Mouse (Mus musculus): ENCODE data around the gene Glis2.
"Not testable (repeated sequence)": the region's sequence is repeated elsewhere in the genome, so short reads cannot be mapped to it uniquely, and the experiment has no call there.

The Glis2 gene

GRCm38 (mm10) chr16:4581179-4581578 is 13.3 kb upstream of the Glis2 start:
- DNase-seq (ENCODE audit: low read depth in 2 of 2, low spot score in 2 of 2) = not testable (repeated sequence)

DNA sequence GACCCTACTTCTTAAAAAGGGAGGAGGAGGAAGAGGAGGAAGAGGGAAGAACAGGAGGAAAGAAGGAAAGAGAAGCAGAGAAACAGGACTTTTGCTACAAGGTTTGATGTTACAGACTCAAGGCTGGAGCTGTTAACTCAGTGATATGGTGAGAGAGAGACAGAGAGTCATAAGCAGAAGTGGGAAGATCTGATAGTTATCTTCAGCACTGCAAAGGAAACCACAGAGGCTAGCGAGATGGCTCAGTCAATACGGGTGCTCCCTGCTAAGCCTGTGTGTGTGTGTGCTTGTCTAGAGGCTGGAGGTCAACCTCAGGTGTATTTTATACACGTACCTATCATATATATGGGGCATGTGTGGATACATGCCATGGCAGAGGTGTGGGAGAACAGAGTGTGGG is 10.7 kb upstream of the Glis2 start:
- DNase-seq (ENCODE audit: low read depth in 2 of 2, low spot score in 2 of 2) = no peak

DNA sequence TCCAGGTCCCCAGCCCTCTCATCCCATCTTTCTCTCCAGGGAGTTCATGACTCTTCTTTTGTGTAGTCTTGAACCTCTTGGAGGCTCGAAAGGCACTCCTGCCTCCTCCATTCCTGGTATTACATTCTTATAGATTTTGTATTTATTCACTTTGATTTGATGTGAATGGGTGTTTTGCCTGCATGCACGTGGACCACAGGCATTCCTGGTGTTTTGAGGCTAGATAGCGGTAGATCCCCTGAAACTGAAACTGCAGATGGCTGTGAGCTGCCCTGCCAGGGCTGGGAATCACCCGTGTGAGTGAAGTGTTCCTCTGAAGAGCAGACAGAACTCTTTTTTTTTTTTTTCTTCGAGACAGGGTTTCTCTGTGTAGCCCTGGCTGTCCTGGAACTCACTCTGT is 10.1 kb upstream of the Glis2 start:
- no peak for DNase-seq (ENCODE audit: low read depth in 2 of 2, low spot score in 2 of 2)

DNA sequence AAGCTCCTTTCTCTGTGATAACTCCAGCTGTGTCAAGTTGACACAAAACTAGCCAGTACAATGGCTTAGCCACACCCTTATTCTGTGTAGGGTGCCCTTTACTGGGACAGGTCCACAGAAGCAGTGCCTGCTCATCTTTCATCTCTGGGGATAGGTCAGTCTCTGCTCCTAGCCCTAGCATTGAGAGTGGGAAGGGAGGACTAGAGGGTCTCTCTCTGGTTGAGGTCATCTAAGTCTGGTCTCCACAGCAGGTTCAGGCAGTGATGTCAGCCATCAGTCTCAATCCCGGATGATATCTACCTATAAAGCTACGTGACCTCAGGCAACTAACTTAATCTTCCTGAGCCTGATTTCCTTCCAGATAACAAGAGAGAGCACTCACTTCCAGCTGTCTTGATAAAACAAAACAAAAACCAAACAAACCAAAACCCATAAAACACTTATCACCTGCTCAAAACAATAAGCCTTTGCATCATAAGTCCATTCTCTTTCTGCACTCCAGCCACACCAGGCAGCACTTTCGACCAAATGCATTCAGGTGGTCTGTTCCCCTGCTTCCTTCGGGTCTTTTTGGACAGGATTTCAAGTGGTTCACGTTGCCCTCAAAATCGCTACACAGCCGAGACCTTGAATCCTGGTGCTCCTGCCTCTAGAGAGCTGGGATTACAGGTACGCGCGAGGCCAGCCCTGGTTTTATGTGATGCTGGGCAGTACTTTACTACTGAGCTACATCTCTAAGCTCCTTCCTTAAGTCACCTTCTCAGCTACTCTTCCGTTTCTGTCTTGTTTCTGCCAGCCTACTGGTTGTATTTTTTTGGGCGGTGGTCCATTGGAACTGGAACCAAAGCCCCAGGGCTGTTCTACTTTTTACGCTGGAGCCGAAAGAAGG is 8.6 kb upstream of the Glis2 start:
- no peak for DNase-seq (ENCODE audit: low read depth in 2 of 2, low spot score in 2 of 2)

GRCm38 (mm10) chr16:4586531-4587123 is 7.9 kb upstream of the Glis2 start:
- DNase-seq (ENCODE audit: low read depth in 2 of 2, low spot score in 2 of 2) = peak; percentile 80 to 86

DNA sequence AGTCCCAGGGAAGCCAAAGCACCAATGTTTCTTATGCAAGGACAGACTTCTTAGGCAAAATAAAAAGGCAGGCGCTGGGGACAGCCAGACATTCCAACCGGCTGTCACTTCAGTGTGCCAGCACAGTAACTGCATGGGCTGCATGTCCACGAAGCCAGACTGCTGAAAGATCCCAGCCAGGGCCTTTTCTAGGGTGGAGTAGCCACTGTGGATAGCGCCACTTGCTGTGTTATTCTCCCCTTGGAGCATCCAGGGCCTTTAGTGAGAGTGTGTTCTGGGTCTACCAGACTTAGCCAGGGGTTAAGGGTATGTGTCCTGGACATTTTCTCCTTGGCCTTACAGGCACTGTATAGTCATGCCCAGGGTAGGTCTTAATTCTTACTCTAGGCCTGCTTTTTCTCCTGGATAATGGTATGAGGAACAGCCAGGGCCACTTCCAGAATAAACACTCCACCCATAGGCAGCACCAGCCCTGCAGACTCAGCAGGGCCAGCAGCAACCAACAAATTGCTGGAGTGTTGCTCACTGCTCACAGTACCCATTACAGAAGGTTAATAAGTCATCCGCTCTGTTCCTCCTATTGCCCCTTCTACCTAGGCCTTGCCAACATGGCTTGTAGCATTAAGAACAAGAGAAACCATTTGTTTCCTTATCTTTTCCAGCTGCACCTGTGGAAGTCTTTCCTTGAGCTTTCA is 6.8 kb upstream of the Glis2 start:
- DNase-seq (ENCODE audit: low read depth in 2 of 2, low spot score in 2 of 2) = no peak

DNA sequence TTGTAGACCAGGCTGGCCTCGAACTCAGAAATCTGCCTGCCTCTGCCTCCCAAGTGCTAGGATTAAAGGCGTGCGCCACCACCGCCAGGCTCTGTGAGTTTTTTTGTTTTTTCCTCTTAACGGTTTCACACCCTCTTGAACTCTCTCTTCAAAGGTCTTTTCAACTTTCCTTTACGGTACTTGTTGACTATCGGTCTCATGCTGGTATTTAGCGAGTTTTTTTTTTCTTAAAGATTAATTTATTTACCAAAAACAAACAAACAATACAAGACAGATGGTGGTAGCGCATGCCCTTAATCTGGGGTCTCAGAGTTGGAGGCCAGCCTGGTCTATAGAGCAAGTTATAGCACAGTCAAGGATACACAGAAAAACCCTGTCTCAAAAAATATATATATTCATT is 4.3 kb upstream of the Glis2 start:
- DNase-seq (ENCODE audit: low read depth in 2 of 2, low spot score in 2 of 2) = no peak

- DNase-seq (ENCODE audit: low read depth in 2 of 2, low spot score in 2 of 2) = peak in 1 of 2 experiments; percentile 40
These were observed 1.3 kb upstream of the Glis2 start for GRCm38 (mm10) chr16:4592909-4593875.

DNA sequence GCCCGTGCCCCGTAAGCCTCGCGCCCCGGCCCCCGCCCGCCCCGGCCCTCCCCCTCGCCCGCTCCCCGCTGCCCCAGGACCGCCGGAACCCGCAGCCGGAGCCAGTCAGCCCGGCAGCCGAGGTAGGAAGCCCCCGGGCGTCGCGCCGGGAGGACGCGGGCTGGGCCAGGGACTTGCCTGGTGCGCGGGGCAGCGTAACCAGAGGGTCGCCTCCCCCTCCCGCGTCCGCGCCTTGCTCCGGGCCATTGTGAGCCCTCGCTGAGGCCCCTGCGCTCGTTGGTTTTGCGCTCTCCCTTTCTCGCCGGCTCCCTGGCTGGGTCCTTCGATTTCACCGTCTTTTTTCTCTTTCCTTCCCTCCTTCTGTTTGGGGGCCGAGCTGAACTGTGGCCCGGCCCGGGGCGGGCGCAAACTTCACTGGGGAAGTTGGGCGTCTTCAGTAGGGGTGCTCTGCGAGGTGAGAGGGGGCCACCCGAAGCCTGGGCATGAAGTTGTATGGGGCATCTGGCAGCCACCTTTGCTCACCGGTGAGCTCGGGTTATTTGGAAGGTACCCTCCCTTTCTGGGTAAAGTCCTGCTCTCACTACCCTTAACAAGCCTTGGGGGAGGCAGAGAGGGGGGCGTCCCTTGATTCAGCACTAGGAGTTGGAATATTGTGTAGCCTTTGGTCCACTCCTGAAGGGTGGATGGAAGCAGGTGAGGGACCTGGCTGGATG is 457 bp downstream of the Glis2 start:
- no peak for DNase-seq (ENCODE audit: low read depth in 2 of 2, low spot score in 2 of 2)

DNA sequence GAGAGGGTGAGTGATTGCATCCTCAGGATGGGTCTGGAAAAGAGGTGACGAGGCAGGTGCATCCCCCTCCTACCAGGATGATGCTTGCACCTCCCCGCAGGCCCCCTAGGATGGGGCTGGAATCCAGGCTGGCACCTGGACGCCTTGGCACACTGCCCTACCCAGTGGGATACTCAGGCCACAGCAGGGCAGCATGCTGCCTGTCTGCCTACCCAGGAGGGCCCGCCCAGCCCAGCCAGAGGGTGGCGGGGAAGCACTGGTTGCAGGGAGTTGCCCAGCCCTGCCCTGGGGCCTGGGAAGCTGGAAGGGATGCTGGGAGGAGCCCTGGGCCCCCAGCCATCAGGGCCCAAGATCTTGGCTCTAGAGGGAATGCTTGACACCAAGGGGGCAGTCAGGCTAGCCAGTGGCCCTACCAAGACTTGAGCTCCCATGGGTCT is 1.0 kb downstream of the Glis2 start:
- no peak for DNase-seq (ENCODE audit: low read depth in 2 of 2, low spot score in 2 of 2)

- no peak for DNase-seq (ENCODE audit: low read depth in 2 of 2, low spot score in 2 of 2)
These were observed 1.7 kb downstream of the Glis2 start for GRCm38 (mm10) chr16:4596141-4596728.

GRCm38 (mm10) chr16:4596836-4597235 is 2.3 kb downstream of the Glis2 start:
- DNase-seq (ENCODE audit: low read depth in 2 of 2, low spot score in 2 of 2) = no peak

DNA sequence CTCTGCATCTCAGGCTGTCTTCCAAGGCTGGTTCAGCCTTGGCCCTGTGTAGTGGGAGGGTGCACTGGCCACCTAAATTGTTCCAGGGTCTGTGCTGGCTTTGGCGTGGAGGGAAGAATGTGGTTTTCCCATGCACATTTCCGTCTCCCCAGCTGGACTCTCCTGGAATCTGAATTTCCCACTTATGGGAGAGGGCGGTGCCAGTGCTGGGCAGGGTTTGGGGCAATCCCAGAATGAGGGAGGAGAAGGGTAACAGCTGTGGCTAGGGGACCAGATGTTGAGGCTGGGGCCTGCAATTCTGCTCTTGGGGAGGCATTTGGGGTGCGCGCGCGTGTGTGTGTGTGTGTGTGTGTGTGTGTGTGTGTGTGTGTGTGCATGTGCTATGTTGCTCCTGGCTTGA is 2.8 kb downstream of the Glis2 start:
- DNase-seq (ENCODE audit: low read depth in 2 of 2, low spot score in 2 of 2) = no peak

GRCm38 (mm10) chr16:4598041-4598440 is 3.5 kb downstream of the Glis2 start:
- no peak for DNase-seq (ENCODE audit: low read depth in 2 of 2, low spot score in 2 of 2)

- no peak for DNase-seq (ENCODE audit: low read depth in 2 of 2, low spot score in 2 of 2)
These were observed 4.5 kb downstream of the Glis2 start for GRCm38 (mm10) chr16:4598891-4599543.

DNA sequence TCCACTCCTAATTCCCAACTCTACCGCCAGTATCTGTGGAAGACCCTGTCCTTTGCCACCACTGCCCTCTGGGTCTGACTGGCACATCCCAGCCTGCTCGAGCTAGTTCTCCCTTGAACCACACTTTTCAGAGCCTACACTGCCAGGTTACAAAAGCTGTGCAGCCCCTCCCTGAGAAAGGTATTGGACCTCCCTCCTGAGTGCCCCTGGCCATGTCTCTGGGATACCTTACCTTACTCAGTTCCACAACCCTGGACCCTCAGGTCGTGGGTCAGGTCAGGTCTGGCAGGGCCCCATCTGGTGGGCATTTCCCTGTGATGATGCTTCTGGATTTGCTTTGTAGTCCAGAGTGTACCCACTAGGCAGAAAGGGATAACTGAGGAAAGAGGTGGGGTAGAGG is 5.1 kb downstream of the Glis2 start:
- no peak for DNase-seq (ENCODE audit: low read depth in 2 of 2, low spot score in 2 of 2)

DNA sequence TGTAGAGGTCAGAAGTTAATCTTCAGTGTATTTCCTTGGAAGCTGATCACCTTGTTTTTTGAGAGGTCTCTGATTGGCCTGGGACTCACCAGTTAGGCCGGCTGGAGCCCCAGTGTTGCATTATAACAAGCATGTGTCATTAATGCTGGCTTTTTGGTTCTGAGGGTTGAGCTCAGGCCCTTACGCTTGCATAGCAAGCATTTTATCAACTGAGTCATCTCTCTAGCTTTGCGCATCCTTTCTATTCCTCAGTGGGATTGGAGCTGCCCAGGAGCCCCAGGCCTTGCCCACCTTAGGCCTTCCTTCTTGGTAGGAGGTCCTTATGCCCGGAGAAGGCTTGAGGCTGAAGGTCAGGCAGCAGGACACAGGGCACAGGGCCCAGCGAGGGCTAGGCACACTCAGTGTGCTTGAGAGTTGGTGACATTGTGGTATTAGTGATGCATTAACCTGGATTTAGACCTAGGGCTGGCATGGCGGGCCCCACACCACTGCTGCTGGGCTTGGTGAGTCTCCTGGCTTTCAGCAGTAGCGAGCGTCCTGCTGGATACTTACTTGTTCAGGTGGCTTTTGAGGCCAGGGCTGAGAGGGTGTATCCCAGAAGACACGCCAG is 6.3 kb downstream of the Glis2 start:
- no peak for DNase-seq (ENCODE audit: low read depth in 2 of 2, low spot score in 2 of 2)

GRCm38 (mm10) chr16:4602189-4602588 is 7.7 kb downstream of the Glis2 start:
- DNase-seq (ENCODE audit: low read depth in 2 of 2, low spot score in 2 of 2) = no peak

Measured in CD8-positive naive resting alpha-beta T cell, adult 2 months (primary cell).